Mouse (Mus musculus) lung, postnatal 0 days (tissue): ENCODE results near the gene Shisa8. TPM values are rescaled to one million over a fixed set of nuclear protein-coding genes. Genes with fewer than 3 reads are reported as not detected.

Source experiments
- ATAC-seq: fragments of 200-750 bp; cut with Nextera tagmentation; 2 replicates; pipeline ENCODE4 v1.8.0; 2017; ENCODE audit warnings: moderate library complexity
- DNase-seq: peaks from one replicate; pipeline ENCODE4 v3.0.0-alpha.2; 2016; ENCODE audit warnings: low spot score
- H3K27ac ChIP-seq: fragments of 300-500 bp; sonication (generic); 2 replicates; pipeline ENCODE4 v1.5.1; 2014; ENCODE audit warnings: antibody characterized with exemption, mild to moderate bottlenecking, low read length, mixed read lengths
- H3K27me3 ChIP-seq: fragments of 300-500 bp; sonication (generic); replicated peaks from 2 replicates; pipeline ENCODE4 v1.6.1; 2014; ENCODE audit warnings: low read length, mixed read lengths; ENCODE audit not compliant: insufficient read depth
- H3K36me3 ChIP-seq: fragments of 300-500 bp; sonication (generic); 2 replicates; pipeline ENCODE4 v1.6.1; 2014; ENCODE audit warnings: low read length, mixed read lengths; ENCODE audit not compliant: insufficient read depth
- H3K4me1 ChIP-seq: fragments of 300-500 bp; sonication (generic); 2 replicates; pipeline ENCODE4 v1.6.1; 2014; ENCODE audit warnings: antibody characterized with exemption, low read depth, low read length, mixed read lengths; ENCODE audit not compliant: insufficient read depth
- H3K4me2 ChIP-seq: fragments of 300-500 bp; sonication (generic); replicated peaks from 2 replicates; pipeline ENCODE4 v1.6.1; 2014; ENCODE audit warnings: low read depth, mild to moderate bottlenecking, low read length, moderate library complexity, mixed read lengths
- H3K4me3 ChIP-seq: fragments of 300-500 bp; sonication (generic); 2 replicates; pipeline ENCODE4 v1.5.1; 2014; ENCODE audit warnings: low read depth, low read length
- H3K9ac ChIP-seq: fragments of 300-500 bp; sonication (generic); replicated peaks from 2 replicates; pipeline ENCODE4 v1.6.1; 2014; ENCODE audit warnings: low read depth, mild to moderate bottlenecking
- H3K9me3 ChIP-seq: fragments of 300-500 bp; sonication (generic); 2 replicates; pipeline ENCODE4 v1.6.1; 2016; ENCODE audit warnings: low read length, mixed read lengths
- CTCF ChIP-seq: IDR thresholded peaks from 2 replicates; pipeline ENCODE4 v1.5.1; 2016; ENCODE audit warnings: antibody characterized with exemption, mild to moderate bottlenecking
- EP300 ChIP-seq: IDR thresholded peaks from 2 replicates; pipeline ENCODE4 v1.6.1; 2016; ENCODE audit warnings: antibody characterized with exemption, mild to moderate bottlenecking, control low read depth
- WGBS: fragments of 180-500 bp; shearing (Covaris S2); extraction: QIAGEN DNeasy Blood & Tissue Kit; methylation state at CpG from one replicate; pipeline ENCODE4 v1.1.7; 2014; 5-methylcytosine and 5-hydroxymethylcytosine counted together
- microRNA counts: library from miRNA; unstranded; fragments of <30 nt; microRNA quantifications from one replicate; lab custom pipeline; 2015
- microRNA-seq: library from miRNA; unstranded; fragments of <30 nt; microRNA quantifications from one replicate; pipeline ENCODE4, GENCODE M21; 2016
- polyA plus RNA-seq: library from polyadenylated mRNA; unstranded; fragments of >200 nt; fragmentation: Nextera tagmentation; extraction: Ambion mirVana; gene quantifications from 2 replicates; pipeline ENCODE4 v1.2.1, GENCODE M21; 2015

Gene Shisa8
- polyA plus RNA-seq, 1 experiment from 2014 or later: 0.29 TPM

GRCm38 (mm10) chr15:82160731-82161640 lies 51.6 kb downstream of the Shisa8 start:
- H3K9ac ChIP-seq: no peak overlapping the region
- peak; percentile 84 for DNase-seq
- peak overlapping the region; percentile 30 for H3K4me2 ChIP-seq
- WGBS: 50% methylated on average over 11 of the region's 11 CpGs
- H3K27me3 ChIP-seq: no peaks in the 10 kb centered on the region
- TF ChIP-seq CTCF (no peak), EP300 (peak; percentile 64; the same call in 1 of the 2 replicates)
- H3K36me3 ChIP-seq: no peaks in the 10 kb centered on the region
- H3K27ac ChIP-seq: peak overlapping the region; percentile 79
- peaks cover 31% of the 10 kb centered on the region; the same call in 1 of the 2 replicates for H3K4me1 ChIP-seq
- no peaks in the 10 kb centered on the region for H3K9me3 ChIP-seq
- ATAC-seq: peak; percentile 76
- H3K4me3 ChIP-seq: no peak overlapping the region

GRCm38 (mm10) chr15:82159471-82159870 lies 53.1 kb downstream of the Shisa8 start:
- Histone ChIP-seq H3K36me3 (no peaks in the 10 kb centered on the region), H3K4me2 (no peak overlapping the region), H3K9ac (no peak overlapping the region), H3K27ac (peak overlapping the region; percentile 2; the same call in 1 of the 2 replicates), H3K4me1 (peaks cover 31% of the 10 kb centered on the region; the same call in 1 of the 2 replicates), H3K27me3 (no peaks in the 10 kb centered on the region), H3K9me3 (no peaks in the 10 kb centered on the region), H3K4me3 (no peak overlapping the region)
- DNase-seq (no peak), ATAC-seq (no peak)
- TF ChIP-seq EP300 (no peak), CTCF (no peak)
- WGBS: 80% methylated on average over 9 of the region's 9 CpGs

GRCm38 (mm10) chr15:82158243-82159035 lies 54.2 kb downstream of the Shisa8 start:
- H3K27ac ChIP-seq: 0 out of 2 replicates have a peak overlapping the region, but pooled peaks have one; percentile 57

GRCm38 (mm10) chr15:82156902-82157301 lies 55.7 kb downstream of the Shisa8 start:
- no peak for TF ChIP-seq CTCF
- TF ChIP-seq EP300: no peak
- Histone ChIP-seq H3K27ac (no peak overlapping the region), H3K9ac (no peak overlapping the region), H3K9me3 (no peaks in the 10 kb centered on the region), H3K4me1 (peaks cover 26% of the 10 kb centered on the region; the same call in 1 of the 2 replicates), H3K4me3 (no peak overlapping the region), H3K36me3 (no peaks in the 10 kb centered on the region), H3K27me3 (no peaks in the 10 kb centered on the region), H3K4me2 (no peak overlapping the region)
- ATAC-seq (no peak), DNase-seq (no peak)
- 66% methylated on average over 10 of the region's 10 CpGs for WGBS

More at GRCm38 (mm10) chr15:82158243-82159035, 54.2 kb downstream of the Shisa8 start:
- ATAC-seq (peak; percentile 53), DNase-seq (peak; percentile 61)
- H3K4me3 ChIP-seq: no peak overlapping the region
- H3K4me1 ChIP-seq: peaks cover 31% of the 10 kb centered on the region; the same call in 1 of the 2 replicates
- no peaks in the 10 kb centered on the region for H3K36me3 ChIP-seq
- no peak overlapping the region for H3K9ac ChIP-seq
- H3K9me3 ChIP-seq: no peaks in the 10 kb centered on the region
- H3K4me2 ChIP-seq: no peak overlapping the region
- TF ChIP-seq EP300 (no peak), CTCF (no peak)
- no peaks in the 10 kb centered on the region for H3K27me3 ChIP-seq
- WGBS: 39% methylated on average over 17 of the region's 17 CpGs

GRCm38 (mm10) chr15:82156298-82156697 lies 56.3 kb downstream of the Shisa8 start:
- no peak for DNase-seq

More at GRCm38 (mm10) chr15:82156298-82156697, 56.3 kb downstream of the Shisa8 start:
- WGBS: 85% methylated on average over 6 of the region's 6 CpGs
- H3K4me1 ChIP-seq: peaks cover 22% of the 10 kb centered on the region; the same call in 1 of the 2 replicates
- no peaks in the 10 kb centered on the region for H3K9me3 ChIP-seq
- no peak for TF ChIP-seq CTCF
- no peak for TF ChIP-seq EP300
- H3K9ac ChIP-seq: no peak overlapping the region
- no peak overlapping the region for H3K4me3 ChIP-seq
- H3K27ac ChIP-seq: no peak overlapping the region
- ATAC-seq: no peak
- no peaks in the 10 kb centered on the region for H3K27me3 ChIP-seq
- H3K36me3 ChIP-seq: no peaks in the 10 kb centered on the region
- no peak overlapping the region for H3K4me2 ChIP-seq

MicroRNA genes within 50 kb of the gene (microRNA counts, 519-probe panel; counts per million panel counts)
- microRNA mmu-miR-33 (lab: Ali Mortazavi, UCI): 3,426 counts per million, percentile 21 among the panel's probes with 10 or more counts

Small RNA genes within 50 kb of the gene (microRNA-seq; reads per million reads assigned to microRNA genes)
- 81.0 reads per million, percentile 47 among the genes with 10 or more reads in this experiment for gene Mir33

Other genes starting within 250 kb of the Shisa8 start
- not detected in 2 replicates for gene 1700029P11Rik, start 232.3 kb downstream of the Shisa8 start, polyA plus RNA-seq
- 19.6 and 24.6 TPM in 2 replicates for gene Xrcc6, start 225.0 kb downstream of the Shisa8 start, polyA plus RNA-seq
- 14.5 and 17.1 TPM in 2 replicates for gene Desi1, start 179.0 kb downstream of the Shisa8 start, polyA plus RNA-seq
- 131 and 139 TPM in 2 replicates for gene Snu13, start 165.2 kb downstream of the Shisa8 start, polyA plus RNA-seq
- gene 4930407I10Rik, start 153.7 kb downstream of the Shisa8 start, polyA plus RNA-seq: not detected in 2 replicates
- gene Mei1, start 142.8 kb downstream of the Shisa8 start, polyA plus RNA-seq: not detected in 2 replicates
- gene Ccdc134, start 84.9 kb downstream of the Shisa8 start, polyA plus RNA-seq: 10.4 and 10.8 TPM in 2 replicates
- 113 and 115 TPM in 2 replicates for gene Srebf2, start 65.6 kb downstream of the Shisa8 start, polyA plus RNA-seq
- gene Tnfrsf13c, start 11.6 kb upstream of the Shisa8 start, polyA plus RNA-seq: 0.07 and 0.49 TPM in 2 replicates
- gene Cenpm, start 31.9 kb upstream of the Shisa8 start, polyA plus RNA-seq: 3.9 and 4.3 TPM in 2 replicates
- gene 1500009C09Rik, start 39.6 kb upstream of the Shisa8 start, polyA plus RNA-seq: not detected in 2 replicates
- gene Sept3, start 62.1 kb upstream of the Shisa8 start, polyA plus RNA-seq: 0.11 and 0.26 TPM in 2 replicates
- 0.19 TPM in 1 of 2 replicates, not detected in the other for gene Wbp2nl, start 86.1 kb upstream of the Shisa8 start, polyA plus RNA-seq
- 73.0 and 75.4 TPM in 2 replicates for gene Naga, start 126.1 kb upstream of the Shisa8 start, polyA plus RNA-seq
- 8.4 TPM in 2 replicates for gene Pheta2, start 126.1 kb upstream of the Shisa8 start, polyA plus RNA-seq
- gene Smdt1, start 126.1 kb upstream of the Shisa8 start, polyA plus RNA-seq: 241 and 276 TPM in 2 replicates
- gene Ndufa6, start 141.5 kb upstream of the Shisa8 start, polyA plus RNA-seq: 439 and 454 TPM in 2 replicates
- 13.3 and 14.2 TPM in 2 replicates for gene Cyp2d22, start 167.4 kb upstream of the Shisa8 start, polyA plus RNA-seq
- gene Cyp2d11, start 181.2 kb upstream of the Shisa8 start, polyA plus RNA-seq: not detected in 2 replicates
- not detected in 2 replicates for gene Cyp2d10, start 194.4 kb upstream of the Shisa8 start, polyA plus RNA-seq
- gene Cyp2d9, start 220.6 kb upstream of the Shisa8 start, polyA plus RNA-seq: not detected in 2 replicates